Mouse (Mus musculus) hindbrain, embryonic 16.5 days (tissue): Measurements from ENCODE around the gene Dync1li2. TPM values are rescaled to one million over a fixed set of nuclear protein-coding genes. Genes with fewer than 3 reads are reported as not detected.
A peak's percentile ranks its signal among the peaks of the same experiment; 100 is the strongest.

Source experiments
- ATAC-seq: fragments of 200-750 bp; cut with Nextera tagmentation; 2 replicates; pipeline ENCODE4 v1.8.0; 2017; ENCODE audit warnings: moderate TSS enrichment, moderate library complexity
- H3K27ac ChIP-seq: fragments of 300-500 bp; sonication (generic); 2 replicates; pipeline ENCODE4 v1.5.1; 2014; ENCODE audit warnings: low read depth, mild to moderate bottlenecking, control low read depth, low read length, moderate library complexity
- H3K27me3 ChIP-seq: fragments of 300-500 bp; sonication (generic); replicated peaks from 2 replicates; pipeline ENCODE4 v1.6.1; 2014; ENCODE audit warnings: low read length; ENCODE audit not compliant: control insufficient read depth, insufficient read depth
- H3K36me3 ChIP-seq: fragments of 300-500 bp; sonication (generic); 2 replicates; pipeline ENCODE4 v1.6.1; 2014; ENCODE audit warnings: mild to moderate bottlenecking, low read length, moderate library complexity, mixed read lengths; ENCODE audit not compliant: control insufficient read depth, insufficient read depth
- H3K4me1 ChIP-seq: fragments of 300-500 bp; sonication (generic); 2 replicates; pipeline ENCODE4 v1.6.1; 2014; ENCODE audit warnings: low read depth, low read length; ENCODE audit not compliant: control insufficient read depth, insufficient read depth
- H3K4me2 ChIP-seq: fragments of 300-500 bp; sonication (generic); 2 replicates; pipeline ENCODE4 v1.6.1; 2014; ENCODE audit warnings: mild to moderate bottlenecking, low read length, control low read depth, moderate library complexity
- H3K4me3 ChIP-seq: fragments of 300-500 bp; sonication (generic); 2 replicates; pipeline ENCODE4 v1.5.1; 2014; ENCODE audit warnings: mild to moderate bottlenecking, low read length, control low read depth, moderate library complexity
- H3K9ac ChIP-seq: fragments of 300-500 bp; sonication (generic); 2 replicates; pipeline ENCODE4 v1.6.1; 2014; ENCODE audit warnings: low read depth, mild to moderate bottlenecking, control low read depth, low read length, moderate library complexity
- H3K9me3 ChIP-seq: fragments of 300-500 bp; sonication (generic); 2 replicates; pipeline ENCODE4 v1.6.1; 2014; ENCODE audit warnings: mild to moderate bottlenecking, low read length, moderate library complexity; ENCODE audit not compliant: control insufficient read depth
- WGBS: fragments of 180-500 bp; shearing (Covaris S2); extraction: QIAGEN DNeasy Blood & Tissue Kit; methylation state at CpG from one replicate; pipeline ENCODE4 v1.1.7; 2014; 5-methylcytosine and 5-hydroxymethylcytosine counted together
- polyA plus RNA-seq: library from polyadenylated mRNA; unstranded; fragments of >200 nt; fragmentation: Nextera tagmentation; extraction: Ambion mirVana; gene quantifications from 2 replicates; pipeline ENCODE4 v1.2.1, GENCODE M21; 2015

The Dync1li2 gene
- polyA plus RNA-seq, 1 experiment from 2014 or later, result 97.9 TPM

- Histone ChIP-seq H3K27me3 (no peaks in the 10 kb centered on the region), H3K9me3 (no peaks in the 10 kb centered on the region), H3K4me1 (peaks cover 26% of the 10 kb centered on the region), H3K36me3 (no peaks in the 10 kb centered on the region), H3K27ac (no peak overlapping the region), H3K4me2 (no peak overlapping the region), H3K9ac (no peak overlapping the region), H3K4me3 (no peak overlapping the region)
- no peak for ATAC-seq
- WGBS, result 39% methylated on average over 10 of the region's 10 CpGs
Measured at GRCm38 (mm10) chr8:104379301-104379836, 63.5 kb downstream of the Dync1li2 start.

- H3K27ac ChIP-seq, result no peak overlapping the region
Measured at GRCm38 (mm10) chr8:104376669-104377068, 66.2 kb downstream of the Dync1li2 start.

GRCm38 (mm10) chr8:104375959-104376358, 66.9 kb downstream of the Dync1li2 start:
- H3K4me1 ChIP-seq, result peaks cover 20% of the 10 kb centered on the region
- ATAC-seq, result no peak
- no peak overlapping the region for H3K9ac ChIP-seq
- no peaks in the 10 kb centered on the region for H3K27me3 ChIP-seq
- H3K36me3 ChIP-seq, result no peaks in the 10 kb centered on the region
- WGBS, result 53% methylated on average over 5 of the region's 5 CpGs
- no peak overlapping the region for H3K4me2 ChIP-seq
- H3K9me3 ChIP-seq, result no peaks in the 10 kb centered on the region
- no peak overlapping the region for H3K4me3 ChIP-seq
- no peak overlapping the region; the same call in 1 of the 2 replicates for H3K27ac ChIP-seq

More at GRCm38 (mm10) chr8:104376669-104377068, 66.2 kb downstream of the Dync1li2 start:
- 38% methylated on average over 11 of the region's 11 CpGs for WGBS
- Histone ChIP-seq H3K36me3 (no peaks in the 10 kb centered on the region), H3K4me3 (no peak overlapping the region), H3K4me2 (no peak overlapping the region), H3K9me3 (no peaks in the 10 kb centered on the region), H3K4me1 (peaks cover 20% of the 10 kb centered on the region), H3K9ac (no peak overlapping the region), H3K27me3 (no peaks in the 10 kb centered on the region)
- no peak for ATAC-seq

GRCm38 (mm10) chr8:104374864-104375846, 67.7 kb downstream of the Dync1li2 start:
- no peak overlapping the region for H3K9ac ChIP-seq
- H3K4me1 ChIP-seq, result peaks cover 20% of the 10 kb centered on the region
- H3K27ac ChIP-seq, result no peak overlapping the region; the same call in 1 of the 2 replicates
- no peaks in the 10 kb centered on the region for H3K9me3 ChIP-seq
- no peaks in the 10 kb centered on the region for H3K36me3 ChIP-seq
- ATAC-seq, result 0 out of 2 replicates have a peak, but pooled peaks have one; percentile 5
- 35% methylated on average over 14 of the region's 14 CpGs for WGBS
- H3K4me3 ChIP-seq, result no peak overlapping the region
- H3K4me2 ChIP-seq, result no peak overlapping the region
- no peaks in the 10 kb centered on the region for H3K27me3 ChIP-seq

- H3K9ac ChIP-seq, result no peak overlapping the region
- H3K4me3 ChIP-seq, result no peak overlapping the region
- WGBS, result 58% methylated on average over 11 of the region's 11 CpGs
- H3K4me1 ChIP-seq, result peaks cover 26% of the 10 kb centered on the region
- no peak overlapping the region for H3K4me2 ChIP-seq
- H3K27ac ChIP-seq, result no peak overlapping the region
- H3K9me3 ChIP-seq, result no peaks in the 10 kb centered on the region
- no peak; the same call in 1 of the 2 replicates for ATAC-seq
- H3K36me3 ChIP-seq, result no peaks in the 10 kb centered on the region
- H3K27me3 ChIP-seq, result no peaks in the 10 kb centered on the region
Measured at GRCm38 (mm10) chr8:104374269-104374668, 68.6 kb downstream of the Dync1li2 start.

GRCm38 (mm10) chr8:104373779-104374178, 69.1 kb downstream of the Dync1li2 start:
- ATAC-seq, result peak; percentile 9; the same call in 1 of the 2 replicates
- WGBS, result 71% methylated on average over 11 of the region's 11 CpGs
- H3K27ac ChIP-seq, result no peak overlapping the region

GRCm38 (mm10) chr8:104371121-104371520, 71.7 kb downstream of the Dync1li2 start:
- H3K36me3 ChIP-seq, result no peaks in the 10 kb centered on the region
- 82% methylated on average over 6 of the region's 6 CpGs for WGBS
- H3K4me2 ChIP-seq, result no peak overlapping the region
- H3K27ac ChIP-seq, result no peak overlapping the region
- H3K4me3 ChIP-seq, result no peak overlapping the region
- no peaks in the 10 kb centered on the region for H3K9me3 ChIP-seq
- peaks cover 36% of the 10 kb centered on the region for H3K4me1 ChIP-seq
- no peaks in the 10 kb centered on the region for H3K27me3 ChIP-seq
- no peak for ATAC-seq
- H3K9ac ChIP-seq, result no peak overlapping the region

More at GRCm38 (mm10) chr8:104373779-104374178, 69.1 kb downstream of the Dync1li2 start:
- no peak overlapping the region for H3K4me3 ChIP-seq
- H3K9me3 ChIP-seq, result no peaks in the 10 kb centered on the region
- H3K9ac ChIP-seq, result no peak overlapping the region
- H3K4me1 ChIP-seq, result peaks cover 26% of the 10 kb centered on the region
- no peaks in the 10 kb centered on the region for H3K36me3 ChIP-seq
- H3K4me2 ChIP-seq, result no peak overlapping the region
- no peaks in the 10 kb centered on the region for H3K27me3 ChIP-seq

GRCm38 (mm10) chr8:104370071-104370470, 72.8 kb downstream of the Dync1li2 start:
- H3K27ac ChIP-seq, result no peak overlapping the region; the same call in 1 of the 2 replicates
- WGBS, result 56% methylated on average over 6 of the region's 6 CpGs

GRCm38 (mm10) chr8:104369591-104369990, 73.3 kb downstream of the Dync1li2 start:
- Histone ChIP-seq H3K36me3 (no peaks in the 10 kb centered on the region), H3K9me3 (no peaks in the 10 kb centered on the region), H3K4me2 (no peak overlapping the region), H3K9ac (no peak overlapping the region), H3K27ac (peak overlapping the region; percentile 12; the same call in 1 of the 2 replicates), H3K27me3 (no peaks in the 10 kb centered on the region), H3K4me3 (no peak overlapping the region), H3K4me1 (peaks cover 21% of the 10 kb centered on the region)
- no peak for ATAC-seq
- WGBS, result 77% methylated on average over 12 of the region's 12 CpGs

More at GRCm38 (mm10) chr8:104370071-104370470, 72.8 kb downstream of the Dync1li2 start:
- Histone ChIP-seq H3K4me1 (peaks cover 26% of the 10 kb centered on the region), H3K9me3 (no peaks in the 10 kb centered on the region), H3K9ac (no peak overlapping the region), H3K27me3 (no peaks in the 10 kb centered on the region), H3K4me3 (no peak overlapping the region), H3K36me3 (no peaks in the 10 kb centered on the region), H3K4me2 (no peak overlapping the region)
- 0 out of 2 replicates have a peak, but pooled peaks have one; percentile 48 for ATAC-seq
